Mouse (Mus musculus) left cerebral cortex, postnatal 10 days (tissue): Measurements from ENCODE around the gene Serping1. TPM values are rescaled to one million over a fixed set of nuclear protein-coding genes. Genes with fewer than 3 reads are reported as not detected.

Experiments
- DNase-seq, 2 experiments: peaks; one replicate each; pipeline ENCODE4 v3.0.0; 2021 to 2022; ENCODE audit warnings: low spot score in 2 of 2, mixed read lengths in 1 of 2; ENCODE audit errors: extremely low spot score in 1 of 2
- intact Hi-C: fragments of 180-260 bp; cut with DNase I; formaldehyde crosslinking; loops from one replicate; pipeline ENCODE4 v1.15.1; 2025
- total RNA-seq, 2 experiments: library from RNA; stranded (reverse); gene quantifications; 2 replicates each; pipeline ENCODE4 v1.2.3; 2021

Serping1 gene
- total RNA-seq, 2 experiments from 2014 or later = 4.7 to 6.9 TPM

DNA sequence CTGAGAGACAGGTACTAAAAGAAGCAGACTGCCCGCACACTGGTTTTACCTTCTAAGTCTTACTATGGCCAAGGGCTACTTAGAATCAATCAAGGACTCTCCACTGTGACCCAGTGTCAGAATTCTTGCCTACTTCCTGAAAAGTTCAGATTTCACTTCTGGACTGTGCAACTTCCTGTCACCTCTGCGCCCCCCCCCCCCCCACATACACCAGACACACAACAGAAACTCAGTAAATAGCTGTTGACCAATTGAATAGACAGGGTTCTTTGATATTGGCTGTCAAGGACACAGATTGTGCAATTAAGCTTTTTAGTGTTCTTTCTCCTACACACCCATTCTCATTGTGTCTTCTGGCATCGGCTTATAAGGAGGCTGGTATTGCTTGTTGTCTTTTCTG is 13.1 kb upstream of the Serping1 start:
- intact Hi-C loops = no loop called here
- DNase-seq = no peak

DNA sequence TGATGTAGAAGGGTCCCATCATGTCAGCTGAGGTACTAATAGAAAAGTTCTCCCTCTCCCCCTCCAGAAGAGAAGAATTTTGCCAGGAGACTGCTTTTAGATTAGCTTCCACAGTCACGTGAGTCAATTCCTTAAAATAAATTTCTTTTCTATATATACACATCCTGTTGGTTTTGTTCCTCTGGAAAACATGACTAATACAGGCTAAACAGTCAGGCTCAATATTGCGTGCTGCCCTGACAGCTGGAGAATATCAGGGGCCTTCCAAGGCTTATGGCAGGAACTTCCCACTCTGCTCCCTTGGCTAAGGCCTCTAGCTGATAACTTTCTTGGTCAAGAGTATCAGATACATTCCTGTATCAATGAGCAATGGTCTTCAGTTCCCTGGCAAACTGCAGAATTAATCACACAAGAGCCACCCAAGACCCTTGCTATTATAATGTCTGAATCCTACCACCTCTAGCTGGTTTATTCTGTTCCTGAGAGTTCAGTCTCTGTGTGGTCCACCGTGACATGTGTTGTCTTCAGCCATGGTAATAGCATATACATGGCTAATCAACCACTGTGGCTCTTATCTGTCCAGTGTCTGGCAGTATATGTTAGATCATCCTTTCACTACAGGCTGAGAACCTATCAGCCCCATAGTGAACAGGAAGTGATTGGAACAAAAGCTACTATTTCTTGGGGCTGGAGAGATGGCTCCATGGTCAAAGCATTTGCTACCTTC is 8.8 kb upstream of the Serping1 start:
- intact Hi-C loops = loop anchor here (5.0 kb wide), 1 partner anchor 37 kb away; no protein-coding TSS in a partner anchor
- no peak for DNase-seq

DNA sequence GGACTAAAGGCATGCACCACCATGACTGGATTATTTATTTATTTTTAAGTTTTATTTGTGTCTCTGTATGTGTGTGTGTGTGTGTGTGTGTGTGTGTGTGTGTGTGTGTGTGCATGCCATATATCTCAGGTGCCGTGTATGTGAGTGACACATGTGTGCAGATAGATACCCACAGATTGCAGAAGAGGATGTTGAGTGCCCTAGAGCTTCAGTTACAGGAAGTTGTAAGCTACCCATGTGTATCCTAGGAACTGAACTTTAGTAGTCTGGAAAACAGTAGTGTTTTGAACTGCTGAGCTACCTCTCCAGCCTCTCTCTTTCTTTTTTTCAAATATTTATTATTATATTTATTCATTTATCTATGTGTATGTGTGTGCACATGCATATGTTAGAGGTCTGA is 8.1 kb upstream of the Serping1 start:
- DNase-seq = no peak
- intact Hi-C loops = loop anchor here (5.0 kb wide), 1 partner anchor 36 kb away; no protein-coding TSS in a partner anchor

DNA sequence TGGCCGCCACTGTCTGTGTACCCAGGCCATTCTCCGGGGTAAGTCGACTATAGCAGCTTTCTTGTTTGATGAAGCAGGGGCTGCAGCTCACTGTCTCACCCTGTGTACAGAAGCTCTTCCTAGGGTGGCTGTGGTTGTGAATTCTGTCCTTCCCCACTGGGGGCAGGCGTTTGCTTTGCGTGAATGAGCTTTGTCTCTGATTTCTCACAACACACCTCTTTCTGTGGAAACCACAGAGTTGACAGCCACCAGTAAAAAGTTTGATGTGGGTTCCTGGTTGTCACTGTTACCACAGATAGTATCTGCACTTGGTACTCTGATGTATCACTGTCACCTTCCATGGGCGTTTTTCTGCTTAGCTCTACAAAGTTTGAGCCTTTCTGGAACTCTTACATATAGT is 4.0 kb upstream of the Serping1 start:
- intact Hi-C loops = no loop called here
- DNase-seq = no peak

DNA sequence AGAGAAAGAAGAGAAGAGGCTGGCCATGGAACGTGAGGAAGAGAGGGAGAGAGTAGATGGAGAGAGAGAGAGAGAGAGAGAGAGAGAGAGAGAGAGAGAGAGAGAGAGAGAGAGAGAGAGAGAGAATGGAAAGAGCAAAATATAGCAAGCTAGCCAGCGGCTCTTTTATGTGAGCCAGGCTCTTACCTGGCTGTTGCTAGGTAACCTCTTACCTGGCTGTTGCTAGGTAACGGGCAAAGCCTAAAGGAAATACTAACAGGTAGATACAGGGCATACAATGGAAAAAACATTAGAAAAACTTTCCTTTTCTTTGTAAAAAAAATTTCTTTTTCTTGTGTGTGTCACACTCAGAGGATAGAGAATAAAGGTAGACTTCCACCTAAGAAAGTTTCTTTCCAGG is 2.5 kb upstream of the Serping1 start:
- no peak for DNase-seq
- intact Hi-C loops = no loop called here

DNA sequence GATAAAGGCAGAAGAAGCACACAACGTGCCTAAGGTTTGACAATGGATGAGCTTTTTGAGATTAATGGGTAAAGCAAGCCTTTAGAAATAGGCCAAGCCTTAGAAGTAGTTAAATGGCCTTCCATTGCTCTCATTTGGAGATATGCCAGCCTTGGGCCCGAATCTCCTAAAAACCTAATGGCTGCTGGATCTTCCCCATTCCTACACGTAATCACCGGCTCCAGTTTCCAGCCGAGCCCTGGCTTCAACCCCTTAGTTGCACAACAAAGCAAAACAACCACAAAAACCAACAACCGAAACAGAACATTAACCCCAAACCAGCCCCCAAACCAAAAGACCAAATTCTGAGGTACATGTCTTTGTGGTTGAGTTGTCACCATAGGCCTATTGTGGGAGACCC is 421 bp upstream of the Serping1 start:
- intact Hi-C loops = no loop called here
- peak in 1 of 2 experiments; percentile 29 for DNase-seq

DNA sequence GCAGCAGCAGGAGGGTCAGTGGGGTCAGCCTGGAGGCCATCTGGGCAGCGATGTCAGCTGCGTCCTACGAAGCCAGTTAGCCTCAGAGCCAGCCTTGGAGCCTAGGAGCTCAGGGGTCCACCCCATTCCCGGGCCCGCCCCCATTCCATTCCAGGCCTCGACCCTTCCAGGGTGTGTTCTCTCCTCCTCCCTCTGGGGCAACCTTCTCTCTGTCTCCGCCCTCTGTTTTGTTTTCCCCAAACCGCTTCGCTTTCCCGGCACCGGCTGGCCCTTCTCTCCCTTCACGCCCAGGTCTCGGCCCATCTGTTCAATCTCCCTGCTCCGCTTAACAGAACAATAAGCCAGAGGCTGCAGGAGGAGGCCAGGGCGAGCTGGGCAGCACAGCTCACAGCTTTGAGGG is 493 bp downstream of the Serping1 start:
- peak in 1 of 2 experiments; percentile 81 for DNase-seq
- intact Hi-C loops = no loop called here

DNA sequence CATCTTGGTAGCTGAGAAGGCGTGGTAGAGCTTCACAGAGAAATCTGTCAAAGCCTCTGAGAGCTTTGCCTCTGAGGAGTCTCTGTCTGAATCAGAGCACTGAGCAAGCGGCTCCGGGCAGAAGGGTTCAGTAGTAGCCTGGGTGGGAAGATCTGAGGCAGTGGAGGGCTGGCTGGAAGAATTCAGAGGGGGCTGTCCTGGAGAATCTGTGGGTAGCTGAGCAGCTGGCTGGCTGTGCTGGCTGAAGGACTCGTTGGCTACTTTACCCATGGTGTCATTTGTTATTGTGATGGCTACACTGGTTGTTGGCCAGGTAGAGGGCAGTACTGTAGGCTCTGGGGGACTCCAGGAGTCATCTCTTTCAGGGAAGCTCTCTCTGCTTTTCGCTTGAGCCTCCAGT is 2.0 kb downstream of the Serping1 start:
- intact Hi-C loops = no loop called here
- no peak for DNase-seq

DNA sequence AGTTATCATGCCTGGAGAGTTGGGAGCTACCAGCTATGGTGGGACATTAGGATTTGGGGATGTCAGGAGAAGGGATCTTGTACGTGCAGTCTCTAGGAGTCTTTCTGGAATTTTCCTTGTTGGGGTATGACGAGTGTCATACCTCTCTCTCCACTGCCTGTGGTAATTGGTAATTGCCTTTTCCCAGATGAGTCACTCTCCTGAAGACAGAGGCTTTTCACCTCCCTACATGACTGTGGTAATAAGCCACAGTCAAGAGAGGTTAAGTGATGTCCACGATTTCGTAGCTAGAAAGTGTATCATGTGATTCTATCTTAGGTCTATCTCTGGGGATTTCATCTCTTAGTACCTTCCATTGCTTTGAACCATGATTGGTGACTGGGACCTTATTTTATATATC is 2.8 kb downstream of the Serping1 start:
- intact Hi-C loops = no loop called here
- no peak for DNase-seq

DNA sequence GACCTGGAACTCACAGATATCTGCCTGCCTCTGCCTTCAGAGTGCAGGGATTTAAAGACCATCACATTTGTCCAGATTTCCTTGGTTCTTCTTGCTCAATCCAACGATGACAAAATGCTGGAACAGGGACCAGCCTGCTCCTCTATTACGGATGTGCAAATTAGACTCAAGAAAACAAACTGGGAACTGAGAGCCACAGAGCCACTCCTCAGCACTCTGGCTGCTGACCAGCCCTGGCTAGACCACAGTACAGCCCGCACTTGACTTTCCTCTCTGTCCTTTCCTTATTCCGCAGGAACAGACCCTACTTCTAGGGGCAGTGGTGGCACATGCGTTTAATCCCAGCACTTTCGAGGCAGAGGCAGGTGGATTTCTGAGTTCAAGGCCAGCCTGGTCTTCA is 4.7 kb downstream of the Serping1 start:
- intact Hi-C loops = no loop called here
- no peak for DNase-seq

DNA sequence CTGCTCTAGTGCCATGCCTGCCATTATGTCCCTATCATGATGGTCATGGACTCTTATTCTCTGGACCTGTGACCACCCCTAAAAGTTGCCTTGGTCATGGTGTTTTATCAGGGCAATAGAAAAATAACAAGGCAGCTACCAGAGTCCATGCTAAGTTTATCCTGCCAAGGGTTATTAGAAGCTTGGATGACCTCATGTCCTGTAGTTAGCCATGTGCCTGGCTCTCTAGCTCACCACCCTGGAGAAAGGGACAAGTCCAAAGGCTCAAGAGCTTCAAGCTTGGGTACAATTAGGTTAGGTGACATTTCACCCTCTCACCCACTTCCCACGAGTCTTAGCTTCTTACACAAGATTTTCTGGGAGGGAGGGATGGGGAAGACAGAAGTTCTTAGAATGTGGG is 12.4 kb downstream of the Serping1 start:
- DNase-seq = no peak
- intact Hi-C loops = no loop called here

DNA sequence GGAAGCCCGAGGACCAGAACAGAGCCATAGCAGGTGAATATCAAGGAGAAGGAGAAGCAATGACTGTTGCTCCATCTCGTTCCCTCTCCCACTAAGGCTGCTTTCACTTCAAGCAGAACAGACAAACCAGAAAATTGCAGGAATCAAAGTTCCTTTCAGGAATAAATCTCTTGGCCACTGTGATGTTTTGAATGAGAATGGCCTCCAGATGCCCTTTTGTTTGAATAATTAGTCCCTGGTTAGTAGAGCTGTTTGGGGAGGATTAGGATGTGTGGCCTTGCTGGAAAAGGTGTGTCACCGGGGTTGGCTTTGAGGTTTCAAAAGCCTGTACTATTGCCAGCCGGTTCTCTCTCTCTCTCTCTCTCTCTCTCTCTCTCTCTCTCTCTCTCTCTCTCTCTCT is 12.9 kb downstream of the Serping1 start:
- no peak for DNase-seq
- intact Hi-C loops = no loop called here

DNA sequence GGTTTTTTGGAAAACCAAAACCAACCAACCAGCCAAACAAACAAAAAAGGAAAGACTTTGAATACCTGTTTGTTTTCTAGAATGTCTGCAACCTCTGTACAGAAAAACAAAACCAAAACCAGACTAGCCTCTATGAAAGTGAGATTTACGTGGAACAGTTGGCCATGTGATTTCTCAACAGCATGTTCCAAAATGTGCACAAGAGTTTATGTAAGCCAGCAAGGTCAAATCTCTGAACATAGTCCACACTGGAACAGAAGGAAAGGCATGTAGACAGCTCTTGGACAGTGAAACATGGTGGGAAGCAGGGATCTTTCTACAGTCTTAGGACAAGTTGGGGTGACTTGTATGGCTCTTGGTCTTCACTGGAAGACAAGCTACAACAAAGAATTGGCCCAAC is 13.4 kb downstream of the Serping1 start:
- intact Hi-C loops = no loop called here
- DNase-seq = no peak

DNA sequence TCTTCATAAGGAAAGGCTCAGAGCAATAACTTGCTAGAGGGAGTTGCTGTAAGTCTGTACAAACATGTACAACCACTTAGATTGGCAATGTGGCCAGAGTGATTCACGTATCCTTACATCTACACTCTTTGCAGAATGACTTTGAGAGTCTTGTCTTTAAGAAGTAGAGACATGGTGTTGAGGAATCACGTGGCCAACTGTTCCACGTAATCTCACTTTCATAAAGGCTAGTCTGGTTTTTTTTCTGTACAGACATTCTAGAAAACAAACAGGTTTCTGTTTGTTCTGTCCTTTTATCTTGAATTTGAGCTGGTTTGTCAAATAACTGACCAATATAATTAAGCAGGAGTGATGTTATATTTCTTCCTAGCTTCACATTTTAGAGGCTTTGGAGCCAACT is 13.9 kb downstream of the Serping1 start:
- no peak for DNase-seq
- intact Hi-C loops = no loop called here

DNA sequence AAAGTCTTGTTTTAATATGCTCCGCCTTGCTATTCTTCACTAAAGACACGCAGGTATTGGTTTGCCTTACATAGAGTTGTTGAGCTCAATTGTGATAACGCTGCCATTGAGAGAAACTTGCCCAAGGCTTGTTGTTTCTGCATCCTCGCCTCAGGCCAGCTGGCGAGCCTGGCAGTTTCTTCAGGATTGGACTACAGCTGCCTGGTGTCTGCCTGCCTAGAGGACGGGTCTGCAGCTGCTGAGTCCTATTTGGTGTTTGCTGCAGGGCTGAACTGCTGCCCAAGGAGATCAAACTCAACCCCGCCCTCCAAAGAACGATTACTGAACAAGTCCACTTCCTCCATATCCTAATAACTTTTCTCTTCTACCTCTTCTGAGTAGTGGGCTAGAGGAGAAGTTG is 14.5 kb downstream of the Serping1 start:
- intact Hi-C loops = no loop called here
- no peak for DNase-seq

DNA sequence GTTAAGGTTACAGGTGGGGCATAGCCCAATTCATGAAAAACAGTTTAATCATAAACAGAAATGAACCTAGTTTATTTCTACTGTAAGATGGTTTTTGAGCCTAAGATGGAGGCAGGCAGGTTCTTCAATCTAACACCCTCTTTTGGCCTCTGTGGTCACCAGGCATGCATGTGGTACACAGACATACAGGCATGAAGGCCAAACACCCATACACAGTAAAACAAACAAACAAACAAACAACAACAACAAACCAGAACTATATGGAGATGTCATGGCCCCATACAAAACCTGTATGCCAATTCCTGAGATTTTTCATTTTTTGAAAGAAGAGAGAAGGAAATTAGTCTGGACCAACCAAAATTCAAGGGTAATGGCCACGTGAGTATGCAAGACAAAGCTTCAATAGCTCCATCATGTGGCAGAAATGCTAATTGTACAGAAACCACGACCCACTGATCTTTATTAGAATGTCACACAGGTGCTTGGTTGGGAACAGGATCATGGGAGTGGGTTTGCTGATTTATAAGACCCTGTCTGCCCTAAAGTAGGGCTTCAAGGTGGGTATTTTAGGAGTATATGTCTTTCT is 16.6 kb downstream of the Serping1 start:
- intact Hi-C loops = no loop called here
- DNase-seq = no peak

DNA sequence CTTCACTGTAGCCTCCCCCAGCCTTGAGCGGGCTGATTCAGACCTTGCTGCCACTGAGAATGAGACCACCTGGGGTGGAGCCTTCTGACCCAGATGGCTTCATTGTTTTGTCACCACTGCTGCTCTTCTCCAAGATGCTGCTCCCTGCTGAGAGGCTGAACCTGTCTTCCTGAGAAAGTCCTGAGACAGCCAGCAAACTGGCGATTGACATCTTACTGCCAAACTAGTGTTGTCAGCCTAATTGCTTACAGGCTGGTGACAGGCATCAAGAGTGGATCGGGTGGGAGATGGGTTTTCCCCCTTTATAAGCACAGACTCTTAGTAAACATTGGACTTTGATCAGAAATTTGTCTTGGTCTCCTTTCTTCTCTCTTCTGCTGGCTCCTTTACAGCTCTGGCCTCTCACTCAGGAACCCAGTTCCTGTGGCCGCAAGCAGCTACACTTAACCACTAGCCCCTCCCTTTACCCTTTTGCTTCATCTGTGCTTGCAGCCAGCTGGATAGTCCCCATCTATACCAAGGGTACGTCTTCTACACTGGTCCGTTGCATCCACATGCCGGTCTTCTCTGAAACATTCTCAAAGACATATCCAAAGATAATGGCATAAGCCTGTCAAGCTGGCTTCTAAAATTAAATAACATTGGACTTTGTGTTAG is 18.1 kb downstream of the Serping1 start:
- no peak for DNase-seq
- intact Hi-C loops = no loop called here

DNA sequence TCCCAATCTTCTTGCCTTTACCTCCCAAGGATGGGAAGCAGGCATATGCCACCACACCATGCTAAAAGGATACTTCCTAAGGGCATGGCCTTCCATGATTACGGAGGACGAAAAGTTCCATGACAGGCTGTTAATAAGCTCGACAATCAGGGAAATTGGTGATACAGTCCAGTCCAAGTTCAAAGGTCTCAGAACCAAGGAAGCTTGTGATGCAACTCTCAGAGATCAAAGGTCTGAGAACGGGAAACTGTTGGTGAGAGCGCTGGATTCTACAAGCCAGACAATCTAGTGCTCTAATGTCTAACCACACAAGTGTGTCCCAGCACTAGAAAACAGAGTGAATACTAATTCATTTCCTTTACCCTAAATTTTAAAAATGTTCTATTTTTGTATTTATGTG is 19.0 kb downstream of the Serping1 start:
- intact Hi-C loops = no loop called here

DNA sequence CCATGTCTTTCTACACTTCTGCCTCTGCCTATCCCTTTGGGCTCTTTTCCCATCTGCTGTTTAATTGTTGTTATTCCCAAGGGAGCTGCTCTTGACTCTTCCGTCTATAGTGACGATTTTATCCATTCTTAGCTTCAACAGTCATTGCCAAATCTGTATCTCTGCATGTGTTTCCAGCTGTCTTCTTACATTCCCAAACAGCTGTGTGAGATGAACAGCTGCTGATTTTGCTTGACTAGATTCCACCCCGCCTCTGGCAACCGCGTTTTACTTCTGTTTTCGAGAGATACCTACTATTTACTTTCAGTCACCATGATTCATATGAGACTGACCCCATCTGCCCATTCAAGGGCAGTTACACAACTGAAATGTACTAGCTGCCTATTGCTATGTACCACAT is 25.1 kb downstream of the Serping1 start:
- intact Hi-C loops = no loop called here
- no peak for DNase-seq

More for the DNA sequence above, 19.0 kb downstream of the Serping1 start:
- DNase-seq = no peak

DNA sequence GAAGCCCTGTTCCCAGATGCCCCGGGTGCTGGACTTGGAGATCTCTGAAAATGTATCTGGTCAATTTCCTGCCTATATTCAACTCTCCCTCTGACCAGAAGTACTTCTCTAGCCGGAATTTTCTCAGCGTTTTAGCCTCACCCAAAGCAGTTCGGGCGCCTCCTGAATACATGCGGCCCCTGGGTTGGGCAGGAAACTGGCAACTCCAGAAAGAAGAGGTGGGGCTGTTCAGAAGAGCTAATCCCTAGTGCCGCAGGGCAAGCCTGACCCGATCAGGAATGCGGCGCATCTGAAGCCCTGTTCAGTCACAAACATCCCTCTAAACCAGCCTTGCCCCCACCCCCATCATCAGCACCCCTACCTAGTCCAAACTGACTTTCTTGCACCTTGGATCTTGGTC is 31.1 kb downstream of the Serping1 start:
- intact Hi-C loops = loop anchor here (5.0 kb wide), 1 partner anchor 53 kb away; the partner anchor contains the start of gene Ube2l6
- DNase-seq = peak in 1 of 2 experiments; percentile 27
